In the genomic region with DNA sequence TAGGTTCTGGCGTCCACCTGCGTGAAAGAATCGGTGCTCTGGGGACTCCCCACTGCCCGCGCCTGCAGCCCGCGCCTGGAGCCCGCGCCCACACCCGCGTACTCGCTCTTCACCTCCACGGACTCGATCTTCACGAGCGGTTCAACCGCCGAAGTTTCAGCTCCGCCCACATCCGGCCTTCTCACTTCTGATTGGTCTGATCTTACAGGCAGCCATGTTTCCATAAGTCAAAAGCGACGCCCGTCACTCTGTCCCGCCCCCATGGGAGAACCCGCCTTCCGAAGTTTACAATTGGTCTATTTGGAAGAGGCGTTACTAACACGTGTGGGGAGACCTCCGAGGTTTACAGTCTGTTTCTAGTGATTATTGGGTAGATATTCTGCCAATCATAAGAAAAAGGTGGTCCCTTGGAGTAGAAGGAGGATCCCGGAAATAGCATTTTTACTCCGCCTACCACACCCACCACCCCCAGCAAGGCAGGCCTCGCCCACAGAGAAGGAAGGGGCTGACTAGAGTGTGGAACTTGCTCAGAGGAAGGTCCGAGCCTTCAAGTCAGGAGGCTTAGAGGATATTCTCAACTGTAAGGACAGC, we compare ENCODE assay signal across 8 mouse cellular contexts. TPM values are rescaled to one million over a fixed set of nuclear protein-coding genes. Genes with fewer than 3 reads are reported as not detected.
DNase-seq lines count a peak whose midpoint lies in the region; ATAC-seq lines count a peak whose summit lies in the region.

A gene (minus strand): TSS at position 175 of the 591 bp plus-strand sequence.

- peak; percentile 95 for ATAC-seq in megakaryocyte progenitor cell, adult 5-6 weeks (replicated peaks; ENCODE audit: poor library complexity)

- DNase-seq in adipocyte (ENCODE audit: low spot score) = peak; percentile 98
- peak; percentile 96 for DNase-seq in embryo, embryonic 10 days (ENCODE audit: low spot score)
- DNase-seq in gastrocnemius, postnatal 10 days = peak; percentile 93
- peak; percentile 100 for DNase-seq in induced T-regulatory cell, adult 2 months (ENCODE audit: low read depth)
- DNase-seq in left cerebral cortex, adult 9 months (ENCODE audit: low spot score in 2 of 2) = peak; percentile 98 to 99
- peak; percentile 91 for DNase-seq in right cerebral cortex, postnatal 14 days
- DNase-seq in urinary bladder, postnatal 36 days (ENCODE audit: low spot score in 2 of 2) = peak; percentile 97 to 98

RNA-seq across cellular contexts. Expression of the gene that starts here (rescaled TPM):
- total RNA-seq in gastrocnemius, postnatal 10 days (2021) = 1 to 10 TPM; 5.9 to 9.4 TPM
- 11.9 and 14.1 TPM in 2 replicates for total RNA-seq in megakaryocyte progenitor cell, adult 5-6 weeks (2015)
- total RNA-seq in megakaryocyte progenitor cell, adult 5-6 weeks (2017) = 11.3 and 17.0 TPM in 2 replicates

Comparison
In these comparisons a context has a peak if more than half of its experiments do, and no peak if none do; other contexts are left out.
1. Peak in every context shown above with its lines: DNase-seq and ATAC-seq.